ENCODE assay signal across 8 mouse cellular contexts in the genomic region with DNA sequence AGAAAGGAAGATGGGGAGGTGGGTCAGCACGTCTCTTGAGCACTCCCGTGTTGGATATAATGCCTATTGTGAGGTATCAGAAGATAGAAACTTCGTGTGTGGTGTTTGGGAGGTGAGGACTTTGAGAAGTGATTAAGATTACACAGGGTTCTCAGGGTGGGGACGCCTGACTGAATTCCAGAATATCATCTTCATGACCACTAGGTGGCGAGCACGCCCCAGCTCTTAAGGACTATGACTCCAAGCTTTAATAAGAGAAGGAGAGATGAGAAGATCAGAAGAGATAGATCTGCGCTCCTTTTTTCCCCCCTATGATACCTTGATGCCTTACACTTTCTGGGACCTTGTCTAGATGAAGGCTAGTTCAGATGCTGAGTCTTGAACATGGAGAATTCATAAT. TPM values are rescaled to one million over a fixed set of nuclear protein-coding genes. Genes with fewer than 3 reads are reported as not detected.
DNase-seq lines count a peak whose midpoint lies in the region; ATAC-seq and TF ChIP-seq lines count a peak whose summit lies in the region.

No protein-coding gene starts in this region.

- DNase-seq in gastrocnemius, adult 18-20 months (ENCODE audit: low spot score), result peak; percentile 50
- DNase-seq in gastrocnemius, postnatal 25 days, result no peak
- peak; percentile 79 for DNase-seq in NIH3T3 (ENCODE audit: low read depth)
- peak; percentile 24 to 36 for DNase-seq in left cerebral cortex, postnatal 10 days (ENCODE audit: extremely low spot score in 1 of 2, low spot score in 2 of 2)
- DNase-seq in testis, postnatal 10 days (ENCODE audit: low spot score), result peak; percentile 61

- H3K4me2 ChIP-seq in midbrain, embryonic 12.5 days (replicated peaks), result no peak overlapping the region

- H3K36me3 ChIP-seq in midbrain, embryonic 12.5 days, result no peaks in the 10 kb centered on the region

- H3K9me3 ChIP-seq in midbrain, embryonic 12.5 days, result no peaks in the 10 kb centered on the region

- H3K27me3 ChIP-seq in midbrain, embryonic 12.5 days, result peaks cover 54% of the 10 kb centered on the region

- intact Hi-C loops in left cerebral cortex, postnatal 10 days (cut with DNase I), result no loop called here

- no peak overlapping the region for H3K4me3 ChIP-seq in cortical plate, adult 2 months (ENCODE audit: insufficient read depth, low read length)
- no peak overlapping the region for H3K4me3 ChIP-seq in midbrain, embryonic 12.5 days

- TF ChIP-seq POLR2A in cortical plate, adult 2 months (IDR thresholded peaks at IDR 0.05; ENCODE audit: extremely low read depth, insufficient read depth, low read length), result no peak

- peak; percentile 68 for TF ChIP-seq CTCF in cortical plate, adult 2 months (IDR thresholded peaks at IDR 0.05; ENCODE audit: extremely low read depth, insufficient read depth, low read length)

- no peak overlapping the region for H3K27ac ChIP-seq in cortical plate, adult 2 months (ENCODE audit: insufficient read depth, low read length)
- no peak overlapping the region for H3K27ac ChIP-seq in midbrain, embryonic 12.5 days (replicated peaks)

- H3K4me1 ChIP-seq in cortical plate, adult 2 months (ENCODE audit: control insufficient read depth, insufficient read depth, low read length), result no peaks in the 10 kb centered on the region
- H3K4me1 ChIP-seq in midbrain, embryonic 12.5 days, result 0 out of 2 replicates have a peak, but pooled peaks cover 8% of the 10 kb centered on the region

- WGBS in midbrain, embryonic 12.5 days, result 8% methylated on average over 7 of the region's 7 CpGs

- peak; percentile 43 to 58; a peak in 1 of 4 replicates for ATAC-seq in hematopoietic stem cell, adult 5-6 weeks (replicated peaks in 1 of 2; ENCODE audit: insufficient read depth in 1 of 2, low FRiP score in 2 of 2, low TSS enrichment in 1 of 2, low read depth in 1 of 2, poor library complexity in 2 of 2, severe bottlenecking in 2 of 2)
- peak; percentile 64 for ATAC-seq in midbrain, embryonic 12.5 days (ENCODE audit: low FRiP score, low read depth)

- H3K9ac ChIP-seq in midbrain, embryonic 12.5 days (replicated peaks), result no peak overlapping the region

RNA-seq across cellular contexts. Expression of a gene that starts 1.0 kb away (rescaled TPM):
- total RNA-seq in gastrocnemius, adult 18-20 months (2021), result 1 to 10 TPM; 3.2 to 5.3 TPM
- total RNA-seq in gastrocnemius, postnatal 25 days (2021), result 1 to 10 TPM; 5.4 to 7.8 TPM
- 11.0 and 15.1 TPM in 2 replicates for polyA plus RNA-seq in cortical plate, adult 2 months (2012; rRNA removed)
- 253 and 288 TPM in 2 replicates for total RNA-seq in hematopoietic stem cell, adult 5-6 weeks (2017)
- 1 to 10 TPM; 1.5 to 2.3 TPM for total RNA-seq in left cerebral cortex, postnatal 10 days (2021)
- 1.6 and 2.2 TPM in 2 replicates for polyA plus RNA-seq in midbrain, embryonic 12.5 days (2016; fragmentation: Nextera tagmentation; extraction: Ambion mirVana)

RNA-seq across cellular contexts. Expression of a gene that starts 46.0 kb away (rescaled TPM):
- total RNA-seq in gastrocnemius, adult 18-20 months (2021), result 1 to 10 TPM; 1.7 to 1.9 TPM
- 1 to 10 TPM; 2.7 to 4.1 TPM for total RNA-seq in gastrocnemius, postnatal 25 days (2021)
- polyA plus RNA-seq in cortical plate, adult 2 months (2012; rRNA removed), result not detected in 2 replicates
- total RNA-seq in hematopoietic stem cell, adult 5-6 weeks (2017), result not detected in 2 replicates
- not detected for total RNA-seq in left cerebral cortex, postnatal 10 days (2021)
- not detected in 2 replicates for polyA plus RNA-seq in midbrain, embryonic 12.5 days (2016; fragmentation: Nextera tagmentation; extraction: Ambion mirVana)

RNA-seq across cellular contexts. Expression of a gene that starts 49.3 kb away (rescaled TPM):
- not detected for total RNA-seq in gastrocnemius, adult 18-20 months (2021)
- not detected for total RNA-seq in gastrocnemius, postnatal 25 days (2021)
- polyA plus RNA-seq in cortical plate, adult 2 months (2012; rRNA removed), result 0.73 and 0.85 TPM in 2 replicates
- total RNA-seq in hematopoietic stem cell, adult 5-6 weeks (2017), result 1.1 TPM in 1 of 2 replicates, not detected in the other
- total RNA-seq in left cerebral cortex, postnatal 10 days (2021), result 1 to 10 TPM; 1.5 to 2.1 TPM
- polyA plus RNA-seq in midbrain, embryonic 12.5 days (2016; fragmentation: Nextera tagmentation; extraction: Ambion mirVana), result not detected in 2 replicates

RNA-seq across cellular contexts. Expression of a gene that starts 50.1 kb away (rescaled TPM):
- 1 to 10 TPM; 5.9 to 6.1 TPM for total RNA-seq in gastrocnemius, adult 18-20 months (2021)
- 1 to 10 TPM; 5.8 to 7.5 TPM for total RNA-seq in gastrocnemius, postnatal 25 days (2021)
- 58.6 and 59.5 TPM in 2 replicates for polyA plus RNA-seq in cortical plate, adult 2 months (2012; rRNA removed)
- total RNA-seq in hematopoietic stem cell, adult 5-6 weeks (2017), result 41.8 and 46.3 TPM in 2 replicates
- 10 to 100 TPM; 55.7 to 57.6 TPM for total RNA-seq in left cerebral cortex, postnatal 10 days (2021)
- 32.4 and 33.7 TPM in 2 replicates for polyA plus RNA-seq in midbrain, embryonic 12.5 days (2016; fragmentation: Nextera tagmentation; extraction: Ambion mirVana)

Comparison
In these comparisons a context has a peak if more than half of its experiments do, and no peak if none do; other contexts are left out.
1. RNA of a gene that starts 1.0 kb away (total RNA-seq): 253 to 288 TPM in hematopoietic stem cell, adult 5-6 weeks; 5.4 to 7.8 TPM in gastrocnemius, postnatal 25 days, 3.2 to 5.3 TPM in gastrocnemius, adult 18-20 months and 1.5 to 2.3 TPM in left cerebral cortex, postnatal 10 days; every median in the first group is over 10 times any median in the second.